ENCODE assay signal across 12 mouse cellular contexts in the genomic region with DNA sequence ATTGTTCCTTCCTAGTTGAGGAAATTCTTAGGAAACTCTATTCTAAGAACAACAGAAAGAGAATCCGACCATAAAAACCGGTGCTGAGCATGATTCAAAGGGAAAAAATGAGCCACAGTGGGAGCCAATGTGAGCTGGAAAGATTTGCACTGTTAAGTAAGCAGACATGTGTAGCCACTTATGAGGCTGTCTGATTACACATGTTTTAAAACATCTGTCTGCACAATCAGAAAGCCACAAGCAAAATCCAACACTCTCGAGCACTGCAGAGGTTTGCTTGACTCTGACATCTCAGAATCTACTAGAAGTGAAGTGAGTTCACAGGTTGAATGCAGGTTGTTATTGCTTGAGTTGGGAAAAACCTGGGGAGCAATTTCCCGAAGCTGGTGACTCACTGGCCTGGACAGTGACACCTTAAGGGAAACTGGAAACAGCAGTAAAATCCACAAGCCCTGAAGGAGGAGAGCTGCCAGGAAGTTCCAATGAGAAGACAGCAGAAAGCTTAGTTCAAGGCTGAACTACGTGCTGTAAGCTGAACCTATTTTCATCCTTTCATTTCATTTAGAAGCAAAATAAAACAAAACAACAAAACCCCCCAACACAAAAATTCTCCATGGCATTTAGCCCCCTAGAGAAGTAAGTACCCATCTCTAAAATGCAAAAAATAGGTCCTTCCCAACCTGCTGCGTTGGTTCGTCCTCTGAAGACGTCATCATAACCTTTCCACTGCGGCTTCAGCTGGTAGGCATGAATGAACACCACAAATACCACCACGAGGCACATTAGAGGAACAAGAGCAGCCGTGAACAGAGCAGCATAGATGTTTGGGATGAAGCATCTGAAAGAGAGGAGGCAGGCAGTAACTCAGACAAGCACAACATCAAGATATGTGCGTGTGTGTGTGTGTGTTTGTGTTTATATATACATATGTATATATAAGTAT.
A peak's percentile ranks its signal among the peaks of the same experiment; 100 is the strongest.
DNase-seq lines count a peak whose midpoint lies in the region; TF ChIP-seq lines count a peak whose summit lies in the region.
"Had no signal": no experiment of that assay in that cellular context is flagged by ENCODE, and none has a peak within 500 bp of the region (broad histone marks: within the 10 kb centered on the region; RNA-seq: fewer than 3 reads in every experiment).

No protein-coding gene starts in this region.

- no peak for TF ChIP-seq POLR2A in thymus, adult 2 months (IDR thresholded peaks at IDR 0.05; ENCODE audit: control insufficient read depth, extremely low read depth, insufficient read depth, low read length, poor library complexity)
- no peak for TF ChIP-seq POLR2A in cerebellum, adult 2 months (IDR thresholded peaks at IDR 0.05; ENCODE audit: borderline replicate concordance, insufficient read depth, low read length)

- intact Hi-C loops in heart, postnatal 25 days (cut with DNase I), result no loop called here

- DNase-seq in embryo, embryonic 11 days, result peak; percentile 7
- no peak for DNase-seq in embryo, embryonic 9.5 days (ENCODE audit: extremely low spot score)
- DNase-seq in urinary bladder, postnatal 14 days (ENCODE audit: low spot score), result peak; percentile 8
- DNase-seq in urinary bladder, postnatal 36 days (ENCODE audit: low spot score in 2 of 2), result no peak
- DNase-seq in heart, postnatal 25 days (ENCODE audit: low spot score), result peak; percentile 12
- no peak for DNase-seq in thymus, postnatal 10 days (ENCODE audit: low spot score in 2 of 2)
- no peak for DNase-seq in thymus, adult 2 months
- DNase-seq in cerebellum, adult 2 months, result no peak
- DNase-seq: B cell, adult 2 months; cerebellum, adult 9-11 months had no signal

- TF ChIP-seq CTCF in thymus, adult 2 months (IDR thresholded peaks at IDR 0.05; ENCODE audit: borderline replicate concordance, control insufficient read depth, extremely low read depth, insufficient read depth, low read length, poor library complexity), result no peak
- TF ChIP-seq CTCF in cerebellum, adult 2 months (IDR thresholded peaks at IDR 0.05; ENCODE audit: borderline replicate concordance, insufficient read depth, low read depth, low read length), result no peak

- H3K4me3 ChIP-seq in thymus, adult 2 months (ENCODE audit: control insufficient read depth, insufficient read depth, low read length), result no peak overlapping the region
- no peak overlapping the region for H3K4me3 ChIP-seq in cerebellum, adult 2 months (replicated peaks; ENCODE audit: insufficient read depth, low read depth, low read length)
- H3K4me3 ChIP-seq: left cerebral cortex, adult 2 months; neural tube, embryonic 12.5 days had no signal

- H3K27me3 ChIP-seq in thymus, adult 2 months (ENCODE audit: control insufficient read depth, insufficient read depth, low read length), result no peaks in the 10 kb centered on the region
- no peaks in the 10 kb centered on the region for H3K27me3 ChIP-seq in cerebellum, adult 2 months (ENCODE audit: control insufficient read depth, insufficient read depth, low read length)
- H3K27me3 ChIP-seq: neural tube, embryonic 12.5 days had no signal

- no peaks in the 10 kb centered on the region for H3K4me1 ChIP-seq in thymus, adult 2 months (replicated peaks; ENCODE audit: control insufficient read depth, insufficient read depth, low read length)
- no peaks in the 10 kb centered on the region for H3K4me1 ChIP-seq in cerebellum, adult 2 months (ENCODE audit: control insufficient read depth, insufficient read depth, low read length)
- H3K4me1 ChIP-seq: neural tube, embryonic 12.5 days had no signal

- 72% methylated on average over 12 of the region's 12 CpGs for WGBS in thymus, adult 2 months
- WGBS in cerebellum, adult 2 months, result 79% methylated on average over 12 of the region's 12 CpGs

- no peaks in the 10 kb centered on the region for H3K36me3 ChIP-seq in thymus, adult 2 months (ENCODE audit: control insufficient read depth, insufficient read depth, low read length)
- H3K36me3 ChIP-seq: neural tube, embryonic 12.5 days had no signal

- no peak overlapping the region for H3K27ac ChIP-seq in thymus, adult 2 months (ENCODE audit: control insufficient read depth, insufficient read depth, low read length)
- no peak overlapping the region for H3K27ac ChIP-seq in cerebellum, adult 2 months (ENCODE audit: insufficient read depth, low read length)
- H3K27ac ChIP-seq: left cerebral cortex, adult 2 months; neural tube, embryonic 12.5 days had no signal

Comparison
In these comparisons a context has a peak if more than half of its experiments do, and no peak if none do; other contexts are left out.
1. DNase-seq: peak in embryo, embryonic 11 days (single experiment), urinary bladder, postnatal 14 days (single experiment) and heart, postnatal 25 days (single experiment); none in embryo, embryonic 9.5 days (single experiment), urinary bladder, postnatal 36 days (0 of 2), thymus, postnatal 10 days (0 of 2), thymus, adult 2 months (single experiment) and cerebellum, adult 2 months (0 of 2).